Mouse (Mus musculus) hindbrain, embryonic 12.5 days (tissue): ENCODE results near the gene Rps12-ps3. TPM values are rescaled to one million over a fixed set of nuclear protein-coding genes. Genes with fewer than 3 reads are reported as not detected.

Source experiments
- ATAC-seq: fragments of 200-750 bp; cut with Nextera tagmentation; 2 replicates; pipeline ENCODE4 v1.8.0; 2017; ENCODE audit warnings: moderate TSS enrichment; ENCODE audit not compliant: low FRiP score
- H3K27ac ChIP-seq: fragments of 300-500 bp; sonication (generic); 2 replicates; pipeline ENCODE4 v1.5.1; 2016; ENCODE audit warnings: mild to moderate bottlenecking
- H3K27me3 ChIP-seq: fragments of 300-500 bp; sonication (generic); 2 replicates; pipeline ENCODE4 v1.6.1; 2016; ENCODE audit warnings: mild to moderate bottlenecking
- H3K36me3 ChIP-seq: fragments of 300-500 bp; sonication (generic); 2 replicates; pipeline ENCODE4 v1.6.1; 2016; ENCODE audit warnings: mild to moderate bottlenecking
- H3K4me1 ChIP-seq: fragments of 300-500 bp; sonication (generic); 2 replicates; pipeline ENCODE4 v1.6.1; 2016
- H3K4me2 ChIP-seq: fragments of 300-500 bp; sonication (generic); replicated peaks from 2 replicates; pipeline ENCODE4 v1.6.1; 2016; ENCODE audit warnings: mild to moderate bottlenecking
- H3K4me3 ChIP-seq: fragments of 300-500 bp; sonication (generic); 2 replicates; pipeline ENCODE4 v1.5.1; 2016; ENCODE audit warnings: mild to moderate bottlenecking
- H3K9ac ChIP-seq: fragments of 300-500 bp; sonication (generic); 2 replicates; pipeline ENCODE4 v1.6.1; 2016; ENCODE audit warnings: mild to moderate bottlenecking, moderate library complexity
- H3K9me3 ChIP-seq: fragments of 300-500 bp; sonication (generic); replicated peaks from 2 replicates; pipeline ENCODE4 v1.6.1; 2016; ENCODE audit warnings: mild to moderate bottlenecking
- WGBS: fragments of 180-500 bp; shearing (Covaris S2); methylation state at CpG from one replicate; pipeline ENCODE4 v1.1.7; 2016; 5-methylcytosine and 5-hydroxymethylcytosine counted together
- polyA plus RNA-seq: library from polyadenylated mRNA; unstranded; fragments of >200 nt; fragmentation: Nextera tagmentation; extraction: Ambion mirVana; gene quantifications from 2 replicates; pipeline ENCODE4 v1.2.1, GENCODE M21; 2016

Rps12-ps3 gene
- polyA plus RNA-seq, 1 experiment from 2014 or later = 7.2 TPM

DNA sequence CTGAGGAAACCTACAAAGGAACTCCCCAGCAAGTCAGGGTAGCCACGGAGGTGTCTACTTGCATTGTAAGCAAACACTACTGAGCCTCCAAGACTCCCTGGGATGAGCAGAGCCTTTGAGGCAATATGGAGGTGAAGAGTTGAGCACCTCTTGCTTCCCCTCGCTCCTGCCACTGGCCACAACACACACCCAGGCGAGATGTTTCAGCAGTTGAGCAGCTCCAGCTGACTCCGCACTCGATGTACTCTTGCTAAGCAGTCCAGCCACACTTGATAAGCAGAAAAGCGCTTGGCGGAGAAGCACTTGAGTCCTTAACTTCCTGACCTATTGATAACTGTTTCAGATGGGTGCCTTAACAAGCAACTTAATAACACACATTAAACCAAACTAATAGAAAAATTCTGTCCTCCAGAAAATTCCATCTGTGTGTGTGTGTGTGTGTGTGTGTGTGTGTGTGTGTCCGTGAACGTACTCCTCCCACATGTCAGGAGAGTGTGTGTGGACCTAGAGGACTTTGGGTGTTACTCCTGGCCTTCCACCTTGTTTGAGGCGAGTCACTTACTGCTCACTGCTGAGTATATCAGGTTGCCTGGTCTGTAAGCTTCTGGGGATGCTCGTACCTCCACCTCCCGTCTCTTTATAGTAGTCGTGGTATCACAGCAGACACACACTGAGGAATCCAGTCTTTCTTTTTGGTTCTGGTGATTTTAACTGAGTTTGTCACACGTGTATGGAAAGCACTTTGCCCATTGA lies 34.9 kb downstream of the Rps12-ps3 start:
- no peaks in the 10 kb centered on the region for H3K27me3 ChIP-seq
- H3K4me3 ChIP-seq = no peak overlapping the region
- H3K9me3 ChIP-seq = no peaks in the 10 kb centered on the region
- WGBS = 77% methylated on average over 14 of the region's 14 CpGs
- no peaks in the 10 kb centered on the region for H3K4me1 ChIP-seq
- no peak overlapping the region for H3K4me2 ChIP-seq
- no peak overlapping the region for H3K27ac ChIP-seq
- no peak overlapping the region for H3K9ac ChIP-seq
- H3K36me3 ChIP-seq = no peaks in the 10 kb centered on the region
- ATAC-seq = no peak

DNA sequence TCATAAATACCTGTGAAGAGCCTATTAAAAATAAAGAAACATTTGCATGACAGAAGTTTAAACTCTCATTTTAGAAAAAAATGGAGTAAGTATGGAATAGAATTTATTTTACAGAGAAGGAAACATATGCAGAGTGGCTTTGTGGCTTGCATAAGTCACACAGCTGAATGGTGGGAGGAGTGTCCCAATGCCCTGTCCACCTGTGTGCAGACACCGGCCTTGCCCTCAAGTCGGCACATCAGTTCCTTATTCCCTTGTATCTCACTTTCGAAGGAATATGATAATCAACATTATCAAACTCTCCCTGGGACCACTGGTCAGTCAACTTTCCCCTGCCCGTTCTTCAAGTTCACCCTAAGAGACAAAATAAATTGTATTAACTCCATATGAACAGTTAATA lies 35.8 kb downstream of the Rps12-ps3 start:
- WGBS = 86% methylated on average over 4 of the region's 4 CpGs
- Histone ChIP-seq H3K36me3 (no peaks in the 10 kb centered on the region), H3K27me3 (no peaks in the 10 kb centered on the region), H3K9me3 (no peaks in the 10 kb centered on the region), H3K4me2 (no peak overlapping the region), H3K4me3 (no peak overlapping the region), H3K27ac (no peak overlapping the region), H3K4me1 (no peaks in the 10 kb centered on the region), H3K9ac (no peak overlapping the region)
- no peak for ATAC-seq

DNA sequence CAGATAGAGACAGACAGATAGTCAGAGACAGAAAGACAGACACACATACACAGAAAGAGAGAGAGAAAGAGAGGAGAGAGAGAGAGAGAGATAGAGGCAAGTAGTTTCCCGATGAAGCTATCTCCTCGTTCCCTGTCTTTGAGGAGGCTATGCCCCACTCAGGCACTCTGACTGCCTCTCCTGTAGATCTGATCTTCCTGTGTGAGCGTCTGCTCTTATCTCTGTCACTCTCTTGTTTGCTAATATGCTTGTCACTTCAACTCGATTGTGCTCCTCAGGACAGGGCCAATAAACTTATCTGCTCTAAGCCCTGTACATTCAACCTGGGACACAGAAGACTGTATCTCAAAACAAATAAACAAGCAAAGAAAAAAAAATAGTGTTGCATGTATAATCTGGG lies 37.1 kb downstream of the Rps12-ps3 start:
- no peak overlapping the region for H3K4me2 ChIP-seq
- no peak for ATAC-seq
- H3K27ac ChIP-seq = no peak overlapping the region
- no peaks in the 10 kb centered on the region for H3K27me3 ChIP-seq
- no peak overlapping the region for H3K4me3 ChIP-seq
- no peaks in the 10 kb centered on the region for H3K9me3 ChIP-seq
- H3K4me1 ChIP-seq = no peaks in the 10 kb centered on the region
- no peak overlapping the region for H3K9ac ChIP-seq
- 68% methylated on average over 4 of the region's 4 CpGs for WGBS
- H3K36me3 ChIP-seq = no peaks in the 10 kb centered on the region

DNA sequence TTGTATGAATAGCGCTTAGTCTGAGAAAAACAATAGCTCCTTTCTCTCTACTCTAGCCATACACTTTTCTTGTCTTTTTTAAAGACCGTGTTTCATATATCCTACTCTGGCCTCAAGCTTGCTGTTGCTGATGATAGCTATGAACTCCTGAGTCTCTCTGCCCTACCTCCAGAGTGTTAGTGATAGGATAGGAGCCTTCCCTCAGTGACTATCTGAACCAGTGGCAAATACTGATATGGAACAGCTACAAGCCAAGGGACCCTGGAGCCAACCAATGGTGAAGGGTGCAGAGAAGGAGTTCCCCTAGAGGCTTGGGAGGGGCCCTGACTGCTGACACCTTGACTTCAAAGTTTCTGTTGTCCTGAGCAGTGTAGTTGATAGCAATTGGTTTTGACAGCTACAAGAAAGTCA lies 38.4 kb downstream of the Rps12-ps3 start:
- no peak overlapping the region for H3K4me2 ChIP-seq
- H3K9me3 ChIP-seq = no peaks in the 10 kb centered on the region
- no peaks in the 10 kb centered on the region for H3K36me3 ChIP-seq
- H3K4me1 ChIP-seq = no peaks in the 10 kb centered on the region
- H3K27ac ChIP-seq = no peak overlapping the region
- no peak for ATAC-seq
- H3K9ac ChIP-seq = no peak overlapping the region
- 34% methylated on average over 2 of the region's 2 CpGs for WGBS
- no peaks in the 10 kb centered on the region for H3K27me3 ChIP-seq
- no peak overlapping the region for H3K4me3 ChIP-seq

DNA sequence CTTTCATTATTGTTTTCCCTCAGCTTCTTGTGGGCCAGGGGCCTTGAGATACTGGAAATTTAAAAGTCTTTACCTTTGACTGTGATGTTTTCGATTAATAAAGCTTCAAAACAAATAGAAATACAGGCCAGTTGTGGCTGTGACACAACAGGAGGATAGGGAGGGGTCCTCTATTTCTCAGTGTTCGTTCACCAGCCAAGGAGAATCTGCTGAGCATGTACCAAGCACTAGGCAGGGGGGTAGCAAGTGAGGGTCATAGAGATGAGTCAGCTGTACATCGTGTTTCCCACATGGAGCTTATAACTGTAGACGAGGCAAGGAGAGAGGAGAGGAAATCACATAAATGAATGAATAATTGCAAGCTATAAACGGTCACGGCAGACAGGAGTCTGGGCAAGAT lies 40.6 kb downstream of the Rps12-ps3 start:
- WGBS = 82% methylated on average over 6 of the region's 6 CpGs
- Histone ChIP-seq H3K36me3 (no peaks in the 10 kb centered on the region), H3K9me3 (no peaks in the 10 kb centered on the region), H3K27me3 (no peaks in the 10 kb centered on the region), H3K9ac (no peak overlapping the region), H3K4me3 (no peak overlapping the region), H3K27ac (no peak overlapping the region), H3K4me1 (no peaks in the 10 kb centered on the region), H3K4me2 (no peak overlapping the region)
- ATAC-seq = no peak

DNA sequence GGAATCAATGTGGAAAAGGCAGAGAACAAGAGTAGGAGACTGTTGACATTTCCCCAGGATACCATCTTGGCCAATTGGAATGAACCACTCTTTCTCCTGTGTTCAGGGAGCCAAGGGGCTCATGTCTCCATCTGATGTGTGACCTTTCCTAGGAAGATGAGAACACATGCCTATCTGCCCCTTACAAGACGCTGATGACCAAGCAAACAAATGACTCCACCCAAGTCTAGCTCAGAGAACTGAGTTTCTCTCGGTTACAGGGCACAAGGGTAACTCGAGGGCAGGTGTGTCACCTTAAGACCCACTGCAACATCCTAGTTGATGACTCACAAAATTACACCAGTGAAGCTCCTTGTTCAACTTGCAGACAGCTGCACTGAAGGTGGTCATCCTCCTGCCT lies 41.6 kb downstream of the Rps12-ps3 start:
- Histone ChIP-seq H3K27me3 (no peaks in the 10 kb centered on the region), H3K4me1 (no peaks in the 10 kb centered on the region), H3K9me3 (no peaks in the 10 kb centered on the region), H3K36me3 (no peaks in the 10 kb centered on the region), H3K4me2 (no peak overlapping the region), H3K4me3 (no peak overlapping the region), H3K27ac (no peak overlapping the region), H3K9ac (no peak overlapping the region)
- no peak for ATAC-seq
- 83% methylated on average over 3 of the region's 3 CpGs for WGBS

DNA sequence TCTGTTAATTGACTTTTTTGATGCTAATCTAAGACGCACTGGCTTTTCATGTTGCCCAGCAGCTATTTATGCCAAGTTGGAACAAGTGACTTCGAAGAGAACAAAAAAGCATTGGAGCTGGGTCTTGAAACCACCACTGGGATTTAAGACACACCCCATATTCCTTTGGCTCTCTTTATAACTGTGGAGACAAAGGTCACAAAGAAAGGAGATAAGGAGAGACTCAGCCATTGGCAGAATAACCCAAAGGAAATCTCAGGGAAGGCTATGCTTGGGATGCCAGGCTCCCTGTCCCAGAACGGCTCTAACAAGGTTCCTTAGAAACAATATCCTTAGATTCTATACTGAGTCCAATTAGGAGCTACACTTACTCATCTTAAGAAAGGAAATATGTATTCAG lies 44.6 kb downstream of the Rps12-ps3 start:
- WGBS = 76% methylated on average over 3 of the region's 3 CpGs
- H3K9me3 ChIP-seq = no peaks in the 10 kb centered on the region
- no peak for ATAC-seq

DNA sequence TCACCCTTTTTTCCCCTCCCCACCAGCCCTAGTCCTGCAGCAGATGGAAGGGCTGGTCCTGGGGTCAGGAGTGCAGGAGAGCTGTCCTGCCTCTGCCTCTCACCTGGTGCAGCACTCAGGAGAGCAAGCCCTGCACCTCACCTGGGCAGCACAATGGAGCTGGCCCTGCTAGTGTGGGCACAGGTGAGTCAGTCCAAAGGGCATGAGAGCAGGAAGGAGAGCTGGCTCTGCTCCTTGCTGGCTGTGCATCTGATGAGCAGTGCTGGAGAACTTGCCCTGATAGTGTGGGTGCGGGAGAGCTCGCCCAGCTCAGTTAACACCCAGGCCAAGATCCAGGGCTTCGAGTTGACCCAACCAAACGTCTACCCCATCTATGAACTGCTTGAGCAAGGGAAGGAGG lies 45.8 kb downstream of the Rps12-ps3 start:
- Histone ChIP-seq H3K9ac (no peak overlapping the region), H3K9me3 (no peaks in the 10 kb centered on the region), H3K27ac (no peak overlapping the region), H3K4me2 (no peak overlapping the region), H3K4me3 (no peak overlapping the region), H3K4me1 (no peaks in the 10 kb centered on the region), H3K27me3 (no peaks in the 10 kb centered on the region), H3K36me3 (no peaks in the 10 kb centered on the region)
- no peak for ATAC-seq
- WGBS = 80% methylated on average over 4 of the region's 4 CpGs

More for the DNA sequence above, 44.6 kb downstream of the Rps12-ps3 start:
- Histone ChIP-seq H3K27ac (no peak overlapping the region), H3K9ac (no peak overlapping the region), H3K4me1 (no peaks in the 10 kb centered on the region), H3K27me3 (no peaks in the 10 kb centered on the region), H3K4me3 (no peak overlapping the region), H3K36me3 (no peaks in the 10 kb centered on the region), H3K4me2 (no peak overlapping the region)

DNA sequence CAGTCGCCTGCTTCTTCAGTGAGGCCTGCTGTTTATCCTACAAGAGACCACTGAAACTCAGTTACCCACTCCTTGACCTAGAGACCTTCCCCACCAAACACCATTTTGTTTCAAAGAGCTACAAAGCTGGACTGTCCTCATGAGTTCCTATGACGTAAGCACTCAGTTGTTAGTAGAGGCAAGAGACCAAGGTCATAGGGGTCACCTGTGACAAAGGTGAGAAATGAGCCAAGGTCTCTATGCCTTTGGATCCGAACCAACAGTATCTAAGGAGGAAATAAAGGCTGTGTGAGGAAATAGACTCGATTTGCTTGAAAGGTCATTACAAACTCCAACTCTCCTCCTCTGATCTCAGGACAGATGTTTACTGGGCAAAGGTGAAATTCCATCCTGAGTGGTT lies 48.9 kb downstream of the Rps12-ps3 start:
- Histone ChIP-seq H3K9me3 (peaks cover 7% of the 10 kb centered on the region; the same call in 1 of the 2 replicates), H3K4me1 (no peaks in the 10 kb centered on the region), H3K36me3 (no peaks in the 10 kb centered on the region), H3K4me2 (no peak overlapping the region), H3K27ac (no peak overlapping the region), H3K4me3 (no peak overlapping the region), H3K9ac (no peak overlapping the region), H3K27me3 (no peaks in the 10 kb centered on the region)
- 81% methylated on average over 4 of the region's 4 CpGs for WGBS
- ATAC-seq = no peak

Other genes with a start within 250 kb of the Rps12-ps3 start
- gene Shtn1, start 246.2 kb upstream of the Rps12-ps3 start, polyA plus RNA-seq = 8.0 and 8.9 TPM in 2 replicates
- not detected in 2 replicates for gene Vax1, start 152.2 kb upstream of the Rps12-ps3 start, polyA plus RNA-seq
- gene Kcnk18, start 103.1 kb upstream of the Rps12-ps3 start, polyA plus RNA-seq = not detected in 2 replicates
- gene Slc18a2, start 61.4 kb upstream of the Rps12-ps3 start, polyA plus RNA-seq = 17.5 and 17.9 TPM in 2 replicates
- gene Pdzd8, start 23.5 kb downstream of the Rps12-ps3 start, polyA plus RNA-seq = 16.7 and 18.9 TPM in 2 replicates
- gene Emx2, start 136.1 kb downstream of the Rps12-ps3 start, polyA plus RNA-seq = 2.8 and 4.8 TPM in 2 replicates